In the genomic region with DNA sequence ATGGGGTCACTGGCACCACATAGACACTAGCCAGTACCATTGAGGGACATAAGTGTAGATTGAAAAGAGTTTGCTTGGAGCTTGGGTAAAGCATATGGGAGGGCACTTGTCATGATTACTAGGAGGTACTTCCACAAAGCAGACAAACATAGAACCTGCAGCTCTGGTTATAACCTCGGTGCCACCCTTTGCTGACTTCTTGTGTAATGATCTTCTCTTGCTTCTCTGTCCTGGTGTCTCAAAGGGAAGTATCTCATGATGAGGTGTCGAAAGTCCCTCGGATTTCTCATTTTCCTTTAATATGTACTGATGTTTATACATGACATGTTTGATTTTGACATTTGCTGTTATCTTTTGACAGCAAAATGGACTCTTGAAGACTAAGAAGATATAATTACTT, we compare ENCODE assay signal across 22 mouse cellular contexts.
"Had no signal": no experiment of that assay in that cellular context is flagged by ENCODE, and none has a peak within 500 bp of the region (broad histone marks: within the 10 kb centered on the region; RNA-seq: fewer than 3 reads in every experiment).

No protein-coding gene starts in this region.

- H3K9ac ChIP-seq: liver, embryonic 13.5 days; liver, embryonic 15.5 days; liver, postnatal 0 days; lung, embryonic 14.5 days; midbrain, embryonic 13.5 days; midbrain, embryonic 15.5 days; neural tube, embryonic 13.5 days; neural tube, embryonic 15.5 days had no signal

- H3K4me3 ChIP-seq: liver, embryonic 13.5 days; liver, embryonic 15.5 days; megakaryocyte, embryonic 14.5 days; midbrain, embryonic 13.5 days; midbrain, embryonic 15.5 days; myocyte; neural tube, embryonic 13.5 days; neural tube, embryonic 15.5 days had no signal

- H3K36me3 ChIP-seq: liver, embryonic 13.5 days; liver, embryonic 15.5 days; midbrain, embryonic 13.5 days; midbrain, embryonic 15.5 days; neural tube, embryonic 13.5 days; neural tube, embryonic 15.5 days had no signal

- DNase-seq: liver, embryonic 13.5 days; liver, postnatal 0 days; lung, embryonic 14.5 days; lung, postnatal 10 days; retina, postnatal 1 day; right cerebral cortex, adult 18-20 months; right cerebral cortex, postnatal 25 days; right cerebral cortex, postnatal 4 days; spleen, adult 18-20 months; thymus, adult 18-20 months; thymus, postnatal 14 days; thymus, postnatal 36 days had no signal

- H3K27me3 ChIP-seq: liver, embryonic 13.5 days; liver, embryonic 15.5 days; megakaryocyte, embryonic 14.5 days; midbrain, embryonic 13.5 days; midbrain, embryonic 15.5 days; neural tube, embryonic 13.5 days; neural tube, embryonic 15.5 days had no signal

- ATAC-seq: liver, postnatal 0 days; midbrain, embryonic 13.5 days; midbrain, embryonic 15.5 days had no signal

- H3K4me2 ChIP-seq: liver, embryonic 11.5 days; liver, embryonic 13.5 days; liver, embryonic 15.5 days; lung, embryonic 14.5 days; midbrain, embryonic 11.5 days; midbrain, embryonic 13.5 days; midbrain, embryonic 15.5 days; neural tube, embryonic 13.5 days; neural tube, embryonic 15.5 days had no signal

- H3K4me1 ChIP-seq: liver, embryonic 13.5 days; liver, embryonic 15.5 days; megakaryocyte, embryonic 14.5 days; midbrain, embryonic 13.5 days; midbrain, embryonic 15.5 days; neural tube, embryonic 13.5 days; neural tube, embryonic 15.5 days had no signal

- H3K9me3 ChIP-seq: liver, embryonic 13.5 days; liver, embryonic 15.5 days; megakaryocyte, embryonic 14.5 days; midbrain, embryonic 13.5 days; midbrain, embryonic 15.5 days; neural tube, embryonic 13.5 days; neural tube, embryonic 15.5 days had no signal

- H3K27ac ChIP-seq: liver, embryonic 13.5 days; liver, embryonic 15.5 days; macrophage; midbrain, embryonic 13.5 days; midbrain, embryonic 15.5 days; neural tube, embryonic 13.5 days; neural tube, embryonic 15.5 days had no signal
